Mouse (Mus musculus) stomach, postnatal 0 days (tissue): Measurements from ENCODE around the gene 1700020N01Rik. TPM values are rescaled to one million over a fixed set of nuclear protein-coding genes. Genes with fewer than 3 reads are reported as not detected.

ENCODE experiments used
- ATAC-seq: fragments of 200-750 bp; cut with Nextera tagmentation; 2 replicates; pipeline ENCODE4 v1.8.0; 2017; ENCODE audit not compliant: low FRiP score, low TSS enrichment
- DNase-seq: peaks from one replicate; pipeline ENCODE4 v3.0.0-alpha.2; 2016; ENCODE audit warnings: low spot score
- H3K27ac ChIP-seq: fragments of 300-500 bp; sonication (generic); replicated peaks from 2 replicates; pipeline ENCODE4 v1.5.1; 2014; ENCODE audit warnings: mild to moderate bottlenecking, control low read depth
- H3K27me3 ChIP-seq: fragments of 300-500 bp; sonication (generic); 2 replicates; pipeline ENCODE4 v1.6.1; 2014; ENCODE audit warnings: low read length; ENCODE audit not compliant: control insufficient read depth, insufficient read depth
- H3K36me3 ChIP-seq: fragments of 300-500 bp; sonication (generic); 2 replicates; pipeline ENCODE4 v1.6.1; 2014; ENCODE audit warnings: low read length, mixed read lengths; ENCODE audit not compliant: control insufficient read depth, insufficient read depth
- H3K4me1 ChIP-seq: fragments of 300-500 bp; sonication (generic); replicated peaks from 2 replicates; pipeline ENCODE4 v1.6.1; 2014; ENCODE audit warnings: antibody characterized with exemption; ENCODE audit not compliant: control insufficient read depth, insufficient read depth
- H3K4me2 ChIP-seq: fragments of 300-500 bp; sonication (generic); replicated peaks from 2 replicates; pipeline ENCODE4 v1.6.1; 2014; ENCODE audit warnings: low read depth, mild to moderate bottlenecking, control low read depth, moderate library complexity
- H3K4me3 ChIP-seq: fragments of 300-500 bp; sonication (generic); 2 replicates; pipeline ENCODE4 v1.5.1; 2014; ENCODE audit warnings: low read depth, low read length, control low read depth
- H3K9ac ChIP-seq: fragments of 300-500 bp; sonication (generic); 2 replicates; pipeline ENCODE4 v1.6.1; 2014; ENCODE audit warnings: mild to moderate bottlenecking, low read length, control low read depth, mixed read lengths
- H3K9me3 ChIP-seq: fragments of 300-500 bp; sonication (generic); 2 replicates; pipeline ENCODE4 v1.6.1; 2016; ENCODE audit warnings: low read length; ENCODE audit not compliant: control insufficient read depth
- CTCF ChIP-seq: IDR thresholded peaks from 2 replicates; pipeline ENCODE4 v1.5.1; 2016; ENCODE audit warnings: antibody characterized with exemption, low read depth, mild to moderate bottlenecking, moderate library complexity
- EP300 ChIP-seq: optimal IDR thresholded peaks from 2 replicates; pipeline ENCODE3; 2016; ENCODE audit warnings: antibody characterized with exemption
- WGBS: fragments of 180-500 bp; shearing (Covaris S2); extraction: QIAGEN DNeasy Blood & Tissue Kit; methylation state at CpG from one replicate; pipeline ENCODE4 v1.1.7; 2014; 5-methylcytosine and 5-hydroxymethylcytosine counted together
- polyA plus RNA-seq: library from polyadenylated mRNA; unstranded; fragments of >200 nt; fragmentation: Nextera tagmentation; extraction: Ambion mirVana; gene quantifications from 2 replicates; pipeline ENCODE4 v1.2.1, GENCODE M21; 2015

Gene 1700020N01Rik
- polyA plus RNA-seq, 1 experiment from 2014 or later = not detected

GRCm38 (mm10) chr10:21564189-21564588 is 28.8 kb upstream of the 1700020N01Rik start:
- Histone ChIP-seq H3K4me3 (no peak overlapping the region), H3K36me3 (no peaks in the 10 kb centered on the region), H3K4me2 (no peak overlapping the region), H3K9ac (no peak overlapping the region), H3K27me3 (no peaks in the 10 kb centered on the region), H3K27ac (no peak overlapping the region), H3K4me1 (no peaks in the 10 kb centered on the region), H3K9me3 (no peaks in the 10 kb centered on the region)
- TF ChIP-seq EP300 (no peak), CTCF (no peak)
- ATAC-seq = no peak
- 89% methylated on average over 5 of the region's 5 CpGs for WGBS
- no peak for DNase-seq

DNA sequence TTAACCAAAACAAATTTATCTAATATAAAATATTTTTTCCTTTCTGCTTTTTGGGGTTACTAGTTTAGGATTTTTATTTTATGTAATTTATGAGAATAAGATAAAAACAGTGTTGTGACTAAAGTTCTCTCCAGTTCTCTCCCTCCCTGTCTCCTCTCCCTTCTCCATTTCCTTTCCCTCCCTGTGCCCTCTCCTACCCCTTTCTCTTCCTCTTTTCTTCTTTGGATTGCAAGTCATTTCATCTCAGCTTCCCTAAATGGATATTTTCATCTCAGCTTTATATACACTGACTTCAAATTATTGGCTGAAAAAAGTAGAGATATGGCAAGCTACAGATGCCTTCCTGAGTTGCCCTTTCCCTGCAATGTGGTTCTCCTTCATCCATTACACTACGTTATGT is 26.9 kb upstream of the 1700020N01Rik start:
- no peaks in the 10 kb centered on the region for H3K9me3 ChIP-seq
- DNase-seq (no peak), ATAC-seq (no peak)
- WGBS = 91% methylated on average over 1 of the region's 1 CpGs
- no peaks in the 10 kb centered on the region for H3K36me3 ChIP-seq
- no peaks in the 10 kb centered on the region for H3K27me3 ChIP-seq
- no peak overlapping the region for H3K4me2 ChIP-seq
- no peak overlapping the region for H3K9ac ChIP-seq
- H3K27ac ChIP-seq = no peak overlapping the region
- H3K4me3 ChIP-seq = no peak overlapping the region
- TF ChIP-seq EP300 (no peak), CTCF (no peak)
- no peaks in the 10 kb centered on the region for H3K4me1 ChIP-seq

DNA sequence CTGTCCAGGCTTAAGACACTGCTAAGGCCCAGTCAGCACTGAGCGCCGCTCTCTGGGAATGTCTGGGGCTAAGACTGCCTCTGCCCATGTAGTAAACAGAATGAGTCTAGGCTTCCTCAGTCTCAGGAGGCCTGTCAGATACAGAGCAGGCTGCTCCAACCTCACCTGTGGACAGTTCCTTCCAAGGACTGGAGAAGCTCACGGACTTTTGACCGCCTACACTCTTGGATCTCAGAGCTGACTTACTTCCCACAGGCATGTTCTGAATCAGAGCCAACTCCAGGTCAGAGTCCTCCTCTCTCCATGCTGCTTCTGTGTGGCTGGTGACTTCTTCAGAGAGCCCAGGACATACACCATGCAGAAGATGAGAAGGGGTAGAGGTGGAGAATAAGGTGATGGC is 21.3 kb upstream of the 1700020N01Rik start:
- Histone ChIP-seq H3K27ac (no peak overlapping the region), H3K4me1 (no peaks in the 10 kb centered on the region), H3K36me3 (no peaks in the 10 kb centered on the region), H3K4me2 (no peak overlapping the region), H3K4me3 (no peak overlapping the region), H3K27me3 (no peaks in the 10 kb centered on the region), H3K9me3 (no peaks in the 10 kb centered on the region), H3K9ac (no peak overlapping the region)
- ATAC-seq (peak; percentile 53; the same call in 1 of the 2 replicates), DNase-seq (no peak)
- WGBS = 77% methylated on average over 4 of the region's 4 CpGs
- TF ChIP-seq CTCF (no peak), EP300 (no peak)

GRCm38 (mm10) chr10:21573713-21574112 is 19.2 kb upstream of the 1700020N01Rik start:
- Histone ChIP-seq H3K9ac (no peak overlapping the region), H3K9me3 (no peaks in the 10 kb centered on the region), H3K4me2 (no peak overlapping the region), H3K4me3 (no peak overlapping the region), H3K27me3 (no peaks in the 10 kb centered on the region), H3K4me1 (no peaks in the 10 kb centered on the region), H3K36me3 (no peaks in the 10 kb centered on the region), H3K27ac (no peak overlapping the region)
- TF ChIP-seq CTCF = no peak
- peak; percentile 82 for TF ChIP-seq EP300
- WGBS = 59% methylated on average over 4 of the region's 4 CpGs
- ATAC-seq (peak; percentile 87), DNase-seq (peak; percentile 55)

DNA sequence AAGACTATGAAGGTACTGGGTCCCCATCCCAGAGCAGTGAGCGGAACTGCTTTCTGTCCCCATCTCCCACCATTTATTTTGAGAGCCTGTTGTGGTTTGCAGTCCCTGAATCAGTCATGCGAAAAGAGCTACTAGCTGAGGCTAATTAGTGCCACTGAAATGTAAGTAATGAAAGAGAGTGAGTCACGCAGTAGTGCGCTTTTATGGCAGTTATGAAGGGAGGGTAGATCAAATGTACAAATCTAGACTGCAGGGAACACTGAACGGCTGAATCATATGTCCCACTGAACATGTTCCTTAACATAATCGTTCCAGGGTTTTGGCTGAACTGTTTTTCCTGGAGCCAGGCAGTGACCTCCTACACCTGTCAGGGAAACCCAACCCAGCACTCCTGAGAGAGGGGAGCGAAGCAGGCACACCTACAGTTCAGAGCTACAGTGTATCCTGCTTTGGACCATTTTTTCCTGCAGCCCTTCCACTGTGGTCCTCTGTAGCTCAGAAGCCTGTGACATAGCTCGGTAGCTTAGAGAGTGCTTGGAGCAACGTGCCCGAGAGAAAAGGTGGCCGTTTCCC is 17.1 kb upstream of the 1700020N01Rik start:
- H3K4me3 ChIP-seq = no peak overlapping the region
- TF ChIP-seq CTCF = no peak
- no peak for TF ChIP-seq EP300
- H3K36me3 ChIP-seq = no peaks in the 10 kb centered on the region
- peak; percentile 40; the same call in 1 of the 2 replicates for ATAC-seq
- H3K27me3 ChIP-seq = no peaks in the 10 kb centered on the region
- H3K4me2 ChIP-seq = no peak overlapping the region
- no peaks in the 10 kb centered on the region for H3K4me1 ChIP-seq
- H3K9ac ChIP-seq = no peak overlapping the region
- H3K9me3 ChIP-seq = no peaks in the 10 kb centered on the region
- H3K27ac ChIP-seq = peak overlapping the region; percentile 76; the same call in 1 of the 2 replicates
- DNase-seq = no peak
- 77% methylated on average over 11 of the region's 11 CpGs for WGBS

- Histone ChIP-seq H3K9me3 (no peaks in the 10 kb centered on the region; the same call in 1 of the 2 replicates), H3K9ac (no peak overlapping the region), H3K27ac (no peak overlapping the region), H3K4me2 (no peak overlapping the region), H3K4me1 (no peaks in the 10 kb centered on the region), H3K36me3 (no peaks in the 10 kb centered on the region), H3K27me3 (no peaks in the 10 kb centered on the region), H3K4me3 (no peak overlapping the region)
- 82% methylated on average over 6 of the region's 6 CpGs for WGBS
- no peak for TF ChIP-seq CTCF
- no peak for TF ChIP-seq EP300
- ATAC-seq (no peak), DNase-seq (no peak)
Observed at GRCm38 (mm10) chr10:21577798-21578197, 15.1 kb upstream of the 1700020N01Rik start.
